Mouse (Mus musculus) spleen, adult 2 months (tissue): ENCODE measurements around the gene Nfix. TPM values are rescaled to one million over a fixed set of nuclear protein-coding genes. Genes with fewer than 3 reads are reported as not detected.

Experiments used
- DNase-seq, 2 experiments: peaks; one replicate each; pipeline versions ENCODE4 v3.0.0 to v3.0.0-alpha.2; 2012 to 2021; ENCODE audit warnings: low spot score in 2 of 2, low read depth in 1 of 2
- H3K27ac ChIP-seq: fragments of 200-500 bp; 2 replicates; pipeline ENCODE4 v1.5.1; 2012; ENCODE audit warnings: low read length, inconsistent platforms; ENCODE audit not compliant: insufficient read depth
- H3K27me3 ChIP-seq: fragments of 200-500 bp; 2 replicates; pipeline ENCODE4 v1.6.1; 2012; ENCODE audit warnings: mild to moderate bottlenecking, moderate library complexity, low read length, inconsistent platforms; ENCODE audit not compliant: control insufficient read depth, insufficient read depth
- H3K36me3 ChIP-seq: fragments of 200-500 bp; 2 replicates; pipeline ENCODE4 v1.6.1; 2012; ENCODE audit warnings: mild to moderate bottlenecking, low read length, inconsistent platforms; ENCODE audit not compliant: control insufficient read depth, insufficient read depth
- H3K4me1 ChIP-seq: fragments of 200-500 bp; 2 replicates; pipeline ENCODE4 v1.6.1; 2011; ENCODE audit warnings: inconsistent platforms; ENCODE audit not compliant: control insufficient read depth, insufficient read depth, insufficient read length
- H3K4me3 ChIP-seq: fragments of 200-500 bp; 2 replicates; pipeline ENCODE4 v1.5.1; 2011; ENCODE audit warnings: mild to moderate bottlenecking, inconsistent platforms; ENCODE audit not compliant: insufficient read depth, insufficient read length; ENCODE audit errors: extremely low read depth
- CTCF ChIP-seq: fragments of 200-500 bp; IDR thresholded peaks from 2 replicates; pipeline ENCODE4 v1.5.1; 2011; ENCODE audit warnings: mild to moderate bottlenecking, inconsistent platforms; ENCODE audit not compliant: insufficient read depth, insufficient read length, insufficient replicate concordance; ENCODE audit errors: extremely low read depth
- POLR2A ChIP-seq: fragments of 200-500 bp; IDR thresholded peaks from 2 replicates; pipeline ENCODE4 v1.6.1; 2011; ENCODE audit warnings: low read depth, low read length, inconsistent platforms
- WGBS: fragments of 180-500 bp; shearing (Covaris S2); methylation state at CpG from one replicate; pipeline ENCODE4 v1.1.7; 2018; 5-methylcytosine and 5-hydroxymethylcytosine counted together
- polyA plus RNA-seq: library from polyadenylated mRNA; depleted of rRNA; stranded (reverse); fragments of >200 nt; gene quantifications from 2 replicates; pipeline ENCODE4 v1.2.3, GENCODE M21; 2012

Gene Nfix
- polyA plus RNA-seq, 1 experiment = 13.7 TPM

- WGBS = 66% methylated on average over 9 of the region's 9 CpGs
- no peak for DNase-seq
- Histone ChIP-seq H3K4me1 (peaks cover 29% of the 10 kb centered on the region), H3K4me3 (no peak overlapping the region), H3K27me3 (no peaks in the 10 kb centered on the region), H3K27ac (peak overlapping the region; percentile 83), H3K36me3 (peaks cover 6% of the 10 kb centered on the region)
- TF ChIP-seq POLR2A (no peak), CTCF (no peak)
Observed at GRCm38 (mm10) chr8:84698929-84699401, 101.2 kb downstream of the Nfix start.

- 89% methylated on average over 5 of the region's 5 CpGs for WGBS
- no peak for TF ChIP-seq CTCF
- peaks cover 24% of the 10 kb centered on the region; the same call in 1 of the 2 replicates for H3K4me1 ChIP-seq
- H3K27me3 ChIP-seq = no peaks in the 10 kb centered on the region
- peaks cover 6% of the 10 kb centered on the region for H3K36me3 ChIP-seq
- H3K27ac ChIP-seq = no peak overlapping the region
- no peak for DNase-seq
- no peak overlapping the region for H3K4me3 ChIP-seq
Observed at GRCm38 (mm10) chr8:84698288-84698687, 101.9 kb downstream of the Nfix start.

- WGBS = 79% methylated on average over 14 of the region's 14 CpGs
- Histone ChIP-seq H3K36me3 (peaks cover 7% of the 10 kb centered on the region), H3K27ac (no peak overlapping the region), H3K27me3 (no peaks in the 10 kb centered on the region), H3K4me1 (peaks cover 18% of the 10 kb centered on the region; the same call in 1 of the 2 replicates), H3K4me3 (no peak overlapping the region)
- peak in 1 of 2 experiments; percentile 50 for DNase-seq
- TF ChIP-seq POLR2A (no peak), CTCF (peak; percentile 15; the same call in 1 of the 2 replicates)
Observed at GRCm38 (mm10) chr8:84697166-84698130, 102.7 kb downstream of the Nfix start.

- DNase-seq = no peak
- Histone ChIP-seq H3K36me3 (peaks cover 11% of the 10 kb centered on the region), H3K4me3 (no peak overlapping the region), H3K27me3 (no peaks in the 10 kb centered on the region), H3K27ac (no peak overlapping the region), H3K4me1 (peaks cover 10% of the 10 kb centered on the region; the same call in 1 of the 2 replicates)
- WGBS = 91% methylated on average over 6 of the region's 6 CpGs
- TF ChIP-seq CTCF = no peak
Observed at GRCm38 (mm10) chr8:84695140-84695539, 105.0 kb downstream of the Nfix start.

GRCm38 (mm10) chr8:84693332-84693731 lies 106.8 kb downstream of the Nfix start:
- 83% methylated on average over 4 of the region's 4 CpGs for WGBS
- Histone ChIP-seq H3K27me3 (no peaks in the 10 kb centered on the region), H3K4me3 (no peak overlapping the region), H3K36me3 (peaks cover 11% of the 10 kb centered on the region), H3K27ac (no peak overlapping the region), H3K4me1 (peaks cover 9% of the 10 kb centered on the region; the same call in 1 of the 2 replicates)
- no peak for DNase-seq
- no peak for TF ChIP-seq POLR2A
- TF ChIP-seq CTCF = no peak

- H3K36me3 ChIP-seq = peaks cover 8% of the 10 kb centered on the region
- H3K4me1 ChIP-seq = peaks cover 18% of the 10 kb centered on the region; the same call in 1 of the 2 replicates
- TF ChIP-seq CTCF (no peak), POLR2A (no peak; the same call in 1 of the 2 replicates)
- peak overlapping the region; percentile 62 for H3K4me3 ChIP-seq
- DNase-seq = peak; percentile 75 to 89
- H3K27me3 ChIP-seq = no peaks in the 10 kb centered on the region
- H3K27ac ChIP-seq = no peak overlapping the region; the same call in 1 of the 2 replicates
- WGBS = under 1% methylated on average over 47 of the region's 47 CpGs
Observed at GRCm38 (mm10) chr8:84689091-84689915, 110.8 kb downstream of the Nfix start.
